Mouse (Mus musculus) C2C12 (cell line): ENCODE measurements around the gene Daam1. TPM values are rescaled to one million over a fixed set of nuclear protein-coding genes. Genes with fewer than 3 reads are reported as not detected.
A peak's percentile ranks its signal among the peaks of the same experiment; 100 is the strongest.

Experiments used
- H3K27me3 ChIP-seq: one replicate; pipeline ENCODE4 v1.6.1; 2011; ENCODE audit not compliant: control insufficient read depth, insufficient read depth, insufficient read length
- H3K36me3 ChIP-seq: one replicate; pipeline ENCODE4 v1.6.1; 2011; ENCODE audit not compliant: control insufficient read depth, insufficient read depth
- H3K4me3 ChIP-seq: one replicate; pipeline ENCODE4 v1.5.1; 2011; ENCODE audit warnings: mild to moderate bottlenecking, control low read depth; ENCODE audit not compliant: poor library complexity, insufficient read depth, severe bottlenecking
- H3K79me2 ChIP-seq: one replicate; pipeline ENCODE4 v1.6.1; 2011; ENCODE audit not compliant: control insufficient read depth, insufficient read depth
- H3K79me3 ChIP-seq: one replicate; pipeline ENCODE4 v1.6.1; 2011; ENCODE audit warnings: low read depth, control low read depth
- H3ac ChIP-seq: one replicate; pipeline ENCODE3; 2011; ENCODE audit warnings: low read depth; ENCODE audit not compliant: control insufficient read depth, insufficient read length
- CEBPB ChIP-seq: IDR thresholded peaks from one replicate; pipeline ENCODE4 v1.6.1; 2011; ENCODE audit warnings: low read depth, mild to moderate bottlenecking, control low read depth, moderate library complexity
- CTCF ChIP-seq: IDR thresholded peaks from one replicate; pipeline ENCODE4 v1.5.1; 2011; ENCODE audit not compliant: control insufficient read depth, insufficient read depth, insufficient read length
- FOSL1 ChIP-seq: IDR thresholded peaks from one replicate; pipeline ENCODE4 v1.8.0; 2011; ENCODE audit warnings: mild to moderate bottlenecking, low read length; ENCODE audit not compliant: poor library complexity, insufficient read depth, severe bottlenecking
- MAX ChIP-seq: IDR thresholded peaks from one replicate; pipeline ENCODE4 v1.6.1; 2011; ENCODE audit warnings: mild to moderate bottlenecking, control low read depth
- MYOD1 ChIP-seq: IDR thresholded peaks from one replicate; pipeline ENCODE4 v1.6.1; 2011; ENCODE audit warnings: low read depth; ENCODE audit not compliant: control insufficient read depth, insufficient read length
- MYOG ChIP-seq: IDR thresholded peaks from one replicate; pipeline ENCODE4 v1.6.1; 2011; ENCODE audit not compliant: control insufficient read depth, insufficient read length; ENCODE audit errors: extremely low read depth
- USF1 ChIP-seq: IDR thresholded peaks from one replicate; pipeline ENCODE4 v1.6.1; 2011; ENCODE audit warnings: low read depth, mild to moderate bottlenecking, control low read depth, moderate library complexity
- long read RNA-seq, 2 experiments: library from polyadenylated mRNA; unstranded; transcript quantifications; one replicate each; pipeline ENCODE4 v2.0.0; 2019 to 2020
- polyA plus RNA-seq: library from polyadenylated mRNA; unstranded; fragments of >200 nt; fragmentation: generic; extraction: Trizol; gene quantifications from one replicate; pipeline ENCODE4 v1.2.1, GENCODE M21; 2012; ENCODE audit warnings: missing spikeins

Gene Daam1
- 3.2 TPM for polyA plus RNA-seq
- long read RNA-seq, experiment 1, partial matches to known transcripts, result 1 of 3 reads
- long read RNA-seq, experiment 1, other reads (novel, unspliced or antisense), result 2 of 3 reads
- long read RNA-seq, experiment 2, partial matches to known transcripts, result 6 of 22 reads
- long read RNA-seq, experiment 2, other reads (novel, unspliced or antisense), result 16 of 22 reads

GRCm38 (mm10) chr12:71830607-71831257 is at the start of gene Daam1:
TSS of gene Daam1 (plus strand) at chr12:71831078.
- Histone ChIP-seq H3K36me3 (no peaks in the 10 kb centered on the region), H3ac (peak within 1 kb of the TSS; percentile 91), H3K27me3 (peaks cover 17% of the 10 kb centered on the region), H3K79me2 (peaks cover 48% of the 10 kb centered on the region), H3K4me3 (peak within 1 kb of the TSS; percentile 69), H3K79me3 (peaks cover 35% of the 10 kb centered on the region)
- TF ChIP-seq CTCF, result no peak
- TF ChIP-seq MYOD1, result no peak
- no peak for TF ChIP-seq FOSL1
- TF ChIP-seq MAX, result no peak
- TF ChIP-seq CEBPB, result no peak
- no peak for TF ChIP-seq USF1
- no peak for TF ChIP-seq MYOG

- no peaks in the 10 kb centered on the region for H3K36me3 ChIP-seq
- H3K4me3 ChIP-seq, result no peak overlapping the region
- H3ac ChIP-seq, result no peak overlapping the region
- H3K79me2 ChIP-seq, result no peaks in the 10 kb centered on the region
- H3K79me3 ChIP-seq, result no peaks in the 10 kb centered on the region
- peaks cover 9% of the 10 kb centered on the region for H3K27me3 ChIP-seq
- TF ChIP-seq MYOD1, result no peak
- no peak for TF ChIP-seq MYOG
- no peak for TF ChIP-seq FOSL1
- TF ChIP-seq CEBPB, result no peak
- TF ChIP-seq CTCF, result no peak
- TF ChIP-seq USF1, result no peak
- no peak for TF ChIP-seq MAX
Observed at GRCm38 (mm10) chr12:71781220-71781619, 49.7 kb upstream of the Daam1 start.

GRCm38 (mm10) chr12:71783970-71784369 is 46.9 kb upstream of the Daam1 start:
- Histone ChIP-seq H3K79me2 (no peaks in the 10 kb centered on the region), H3K36me3 (no peaks in the 10 kb centered on the region), H3K27me3 (peaks cover 9% of the 10 kb centered on the region), H3K79me3 (no peaks in the 10 kb centered on the region), H3K4me3 (no peak overlapping the region), H3ac (no peak overlapping the region)
- TF ChIP-seq CTCF, result no peak
- no peak for TF ChIP-seq CEBPB
- no peak for TF ChIP-seq MYOD1
- no peak for TF ChIP-seq MAX
- no peak for TF ChIP-seq USF1
- TF ChIP-seq MYOG, result no peak
- TF ChIP-seq FOSL1, result no peak

GRCm38 (mm10) chr12:71784666-71785255 is 46.1 kb upstream of the Daam1 start:
- Histone ChIP-seq H3ac (no peak overlapping the region), H3K36me3 (no peaks in the 10 kb centered on the region), H3K79me3 (no peaks in the 10 kb centered on the region), H3K4me3 (no peak overlapping the region), H3K79me2 (no peaks in the 10 kb centered on the region), H3K27me3 (peaks cover 9% of the 10 kb centered on the region)
- TF ChIP-seq MYOD1, result no peak
- TF ChIP-seq MYOG, result no peak
- no peak for TF ChIP-seq MAX
- peak; percentile 22 for TF ChIP-seq USF1
- no peak for TF ChIP-seq CEBPB

GRCm38 (mm10) chr12:71786521-71786920 is 44.4 kb upstream of the Daam1 start:
- Histone ChIP-seq H3K79me3 (no peaks in the 10 kb centered on the region), H3K36me3 (no peaks in the 10 kb centered on the region), H3K79me2 (no peaks in the 10 kb centered on the region), H3ac (no peak overlapping the region), H3K27me3 (peaks cover 4% of the 10 kb centered on the region), H3K4me3 (no peak overlapping the region)
- TF ChIP-seq CTCF (no peak), FOSL1 (no peak), MYOD1 (no peak), MYOG (no peak), CEBPB (no peak), MAX (no peak), USF1 (no peak)
